Mouse (Mus musculus) megakaryocyte-erythroid progenitor cell, adult 5-6 weeks (primary cell): ENCODE data around the gene Nudt22. TPM values are rescaled to one million over a fixed set of nuclear protein-coding genes. Genes with fewer than 3 reads are reported as not detected.

ENCODE experiments used
- ATAC-seq: replicated peaks from 2 replicates; pipeline ENCODE4 v1.8.0; 2016; ENCODE audit warnings: mild to moderate bottlenecking, inconsistent platforms; ENCODE audit not compliant: severe bottlenecking, poor library complexity, low FRiP score, low TSS enrichment
- total RNA-seq, 2 experiments: library from RNA; stranded (forward) in 1 of 2; stranded (reverse) in 1 of 2; fragments of 200-1000, 215-1000 nt in 1 of 2; fragments of >200 nt in 1 of 2; fragmentation: Nextera tagmentation in 1 of 2; gene quantifications; 2 replicates each; pipeline ENCODE4 v1.2.3; 2014 to 2017

Gene Nudt22
- total RNA-seq, 2 experiments from 2014 or later: 6.5 to 11.1 TPM

GRCm38 (mm10) chr19:6954046-6954445, 41.9 kb downstream of the Nudt22 start:
- no peak for ATAC-seq

- no peak for ATAC-seq
Measured at GRCm38 (mm10) chr19:6952712-6953037, 43.2 kb downstream of the Nudt22 start.

- peak; percentile 45 for ATAC-seq
Measured at GRCm38 (mm10) chr19:6951994-6952711, 43.8 kb downstream of the Nudt22 start.

GRCm38 (mm10) chr19:6951381-6951968, 44.4 kb downstream of the Nudt22 start:
- peak; percentile 71 for ATAC-seq

GRCm38 (mm10) chr19:6950613-6951153, 45.2 kb downstream of the Nudt22 start:
- ATAC-seq: peak; percentile 18; the same call in 1 of the 2 replicates

GRCm38 (mm10) chr19:6949951-6950350, 46.0 kb downstream of the Nudt22 start:
- ATAC-seq: no peak

- ATAC-seq: no peak
Measured at GRCm38 (mm10) chr19:6949532-6949931, 46.4 kb downstream of the Nudt22 start.

GRCm38 (mm10) chr19:6948186-6948585, 47.7 kb downstream of the Nudt22 start:
- no peak for ATAC-seq

GRCm38 (mm10) chr19:6947742-6948141, 48.2 kb downstream of the Nudt22 start:
- ATAC-seq: no peak

GRCm38 (mm10) chr19:6943709-6944108, 52.2 kb downstream of the Nudt22 start:
- ATAC-seq: no peak

Other genes with a start within 250 kb of the Nudt22 start
- gene Rps6ka4, start 155.5 kb downstream of the Nudt22 start, total RNA-seq (2014; fragmentation: Nextera tagmentation): 7.3 and 9.4 TPM in 2 replicates
- gene Rps6ka4, start 155.5 kb downstream of the Nudt22 start, total RNA-seq (2017): 5.4 and 10.2 TPM in 2 replicates
- 10.1 and 17.8 TPM in 2 replicates for gene Ccdc88b, start 137.9 kb downstream of the Nudt22 start, total RNA-seq (2014; fragmentation: Nextera tagmentation)
- 14.9 and 17.8 TPM in 2 replicates for gene Ccdc88b, start 137.9 kb downstream of the Nudt22 start, total RNA-seq (2017)
- 185 and 221 TPM in 2 replicates for gene Trmt112, start 86.4 kb downstream of the Nudt22 start, total RNA-seq (2014; fragmentation: Nextera tagmentation)
- 235 and 364 TPM in 2 replicates for gene Trmt112, start 86.4 kb downstream of the Nudt22 start, total RNA-seq (2017)
- 76.5 and 87.1 TPM in 2 replicates for gene Prdx5, start 86.0 kb downstream of the Nudt22 start, total RNA-seq (2014; fragmentation: Nextera tagmentation)
- 101 and 126 TPM in 2 replicates for gene Prdx5, start 86.0 kb downstream of the Nudt22 start, total RNA-seq (2017)
- 14.1 and 18.9 TPM in 2 replicates for gene Esrra, start 74.3 kb downstream of the Nudt22 start, total RNA-seq (2014; fragmentation: Nextera tagmentation)
- 10.8 and 18.4 TPM in 2 replicates for gene Esrra, start 74.3 kb downstream of the Nudt22 start, total RNA-seq (2017)
- gene Catsperz, start 70.7 kb downstream of the Nudt22 start, total RNA-seq (2014; fragmentation: Nextera tagmentation): not detected in 2 replicates
- not detected in 2 replicates for gene Catsperz, start 70.7 kb downstream of the Nudt22 start, total RNA-seq (2017)
- not detected in 2 replicates for gene Kcnk4, start 61.6 kb downstream of the Nudt22 start, total RNA-seq (2014; fragmentation: Nextera tagmentation)
- gene Kcnk4, start 61.6 kb downstream of the Nudt22 start, total RNA-seq (2017): not detected in 2 replicates
- 17.5 and 20.6 TPM in 2 replicates for gene Bad, start 54.3 kb downstream of the Nudt22 start, total RNA-seq (2014; fragmentation: Nextera tagmentation)
- gene Bad, start 54.3 kb downstream of the Nudt22 start, total RNA-seq (2017): 29.0 and 39.2 TPM in 2 replicates
- 8.0 and 16.1 TPM in 2 replicates for gene Gpr137, start 53.6 kb downstream of the Nudt22 start, total RNA-seq (2014; fragmentation: Nextera tagmentation)
- 7.0 and 15.7 TPM in 2 replicates for gene Gpr137, start 53.6 kb downstream of the Nudt22 start, total RNA-seq (2017)
- 316 and 412 TPM in 2 replicates for gene Ppp1r14b, start 21.1 kb downstream of the Nudt22 start, total RNA-seq (2014; fragmentation: Nextera tagmentation)
- gene Ppp1r14b, start 21.1 kb downstream of the Nudt22 start, total RNA-seq (2017): 174 and 192 TPM in 2 replicates
- gene Plcb3, start 19.6 kb downstream of the Nudt22 start, total RNA-seq (2014; fragmentation: Nextera tagmentation): 12.1 and 18.6 TPM in 2 replicates
- 4.3 and 4.8 TPM in 2 replicates for gene Plcb3, start 19.6 kb downstream of the Nudt22 start, total RNA-seq (2017)
- 63.5 and 120 TPM in 2 replicates for gene Fkbp2, start 15.6 kb downstream of the Nudt22 start, total RNA-seq (2014; fragmentation: Nextera tagmentation)
- gene Fkbp2, start 15.6 kb downstream of the Nudt22 start, total RNA-seq (2017): 72.8 and 85.4 TPM in 2 replicates
- 56.3 and 71.4 TPM in 2 replicates for gene Vegfb, start 8.5 kb downstream of the Nudt22 start, total RNA-seq (2014; fragmentation: Nextera tagmentation)
- 13.2 and 16.9 TPM in 2 replicates for gene Vegfb, start 8.5 kb downstream of the Nudt22 start, total RNA-seq (2017)
- 15.0 and 17.0 TPM in 2 replicates for gene Dnajc4, start 3.5 kb downstream of the Nudt22 start, total RNA-seq (2014; fragmentation: Nextera tagmentation)
- 8.5 and 11.5 TPM in 2 replicates for gene Dnajc4, start 3.5 kb downstream of the Nudt22 start, total RNA-seq (2017)
- gene Trpt1, start within 50 bp of the Nudt22 start, total RNA-seq (2014; fragmentation: Nextera tagmentation): 0.57 and 1.9 TPM in 2 replicates
- 3.4 TPM in 1 of 2 replicates, not detected in the other for gene Trpt1, start within 50 bp of the Nudt22 start, total RNA-seq (2017)
- gene Fermt3, start 23.4 kb upstream of the Nudt22 start, total RNA-seq (2014; fragmentation: Nextera tagmentation): 151 and 153 TPM in 2 replicates
- 220 and 247 TPM in 2 replicates for gene Fermt3, start 23.4 kb upstream of the Nudt22 start, total RNA-seq (2017)
- 183 and 212 TPM in 2 replicates for gene Stip1, start 43.9 kb upstream of the Nudt22 start, total RNA-seq (2014; fragmentation: Nextera tagmentation)
- 309 and 310 TPM in 2 replicates for gene Stip1, start 43.9 kb upstream of the Nudt22 start, total RNA-seq (2017)
- gene Macrod1, start 60.7 kb upstream of the Nudt22 start, total RNA-seq (2014; fragmentation: Nextera tagmentation): 19.1 and 25.9 TPM in 2 replicates
- gene Macrod1, start 60.7 kb upstream of the Nudt22 start, total RNA-seq (2017): 6.1 and 10.3 TPM in 2 replicates
- gene Flrt1, start 109.6 kb upstream of the Nudt22 start, total RNA-seq (2014; fragmentation: Nextera tagmentation): not detected in 2 replicates
- gene Flrt1, start 109.6 kb upstream of the Nudt22 start, total RNA-seq (2017): not detected in 2 replicates
- 51.9 and 60.3 TPM in 2 replicates for gene Otub1, start 210.2 kb upstream of the Nudt22 start, total RNA-seq (2014; fragmentation: Nextera tagmentation)
- 59.8 and 81.4 TPM in 2 replicates for gene Otub1, start 210.2 kb upstream of the Nudt22 start, total RNA-seq (2017)
- gene Cox8a, start 221.5 kb upstream of the Nudt22 start, total RNA-seq (2014; fragmentation: Nextera tagmentation): 777 and 822 TPM in 2 replicates
- 576 and 680 TPM in 2 replicates for gene Cox8a, start 221.5 kb upstream of the Nudt22 start, total RNA-seq (2017)
- 66.8 and 78.6 TPM in 2 replicates for gene Naa40, start 245.1 kb upstream of the Nudt22 start, total RNA-seq (2014; fragmentation: Nextera tagmentation)
- gene Naa40, start 245.1 kb upstream of the Nudt22 start, total RNA-seq (2017): 45.4 and 49.0 TPM in 2 replicates